Mouse (Mus musculus) erythroblast, embryonic 14.5 days (primary cell): ENCODE data around the gene Cnrip1.

Experiments
- GATA1 ChIP-seq: IDR thresholded peaks from 2 replicates; pipeline ENCODE4 v1.6.1; 2012; ENCODE audit warnings: low read length, inconsistent platforms, mixed read lengths
- TAL1 ChIP-seq: IDR thresholded peaks from 3 replicates; pipeline ENCODE4 v1.6.1; 2012; ENCODE audit warnings: low read length, inconsistent platforms, mixed read lengths

DNA sequence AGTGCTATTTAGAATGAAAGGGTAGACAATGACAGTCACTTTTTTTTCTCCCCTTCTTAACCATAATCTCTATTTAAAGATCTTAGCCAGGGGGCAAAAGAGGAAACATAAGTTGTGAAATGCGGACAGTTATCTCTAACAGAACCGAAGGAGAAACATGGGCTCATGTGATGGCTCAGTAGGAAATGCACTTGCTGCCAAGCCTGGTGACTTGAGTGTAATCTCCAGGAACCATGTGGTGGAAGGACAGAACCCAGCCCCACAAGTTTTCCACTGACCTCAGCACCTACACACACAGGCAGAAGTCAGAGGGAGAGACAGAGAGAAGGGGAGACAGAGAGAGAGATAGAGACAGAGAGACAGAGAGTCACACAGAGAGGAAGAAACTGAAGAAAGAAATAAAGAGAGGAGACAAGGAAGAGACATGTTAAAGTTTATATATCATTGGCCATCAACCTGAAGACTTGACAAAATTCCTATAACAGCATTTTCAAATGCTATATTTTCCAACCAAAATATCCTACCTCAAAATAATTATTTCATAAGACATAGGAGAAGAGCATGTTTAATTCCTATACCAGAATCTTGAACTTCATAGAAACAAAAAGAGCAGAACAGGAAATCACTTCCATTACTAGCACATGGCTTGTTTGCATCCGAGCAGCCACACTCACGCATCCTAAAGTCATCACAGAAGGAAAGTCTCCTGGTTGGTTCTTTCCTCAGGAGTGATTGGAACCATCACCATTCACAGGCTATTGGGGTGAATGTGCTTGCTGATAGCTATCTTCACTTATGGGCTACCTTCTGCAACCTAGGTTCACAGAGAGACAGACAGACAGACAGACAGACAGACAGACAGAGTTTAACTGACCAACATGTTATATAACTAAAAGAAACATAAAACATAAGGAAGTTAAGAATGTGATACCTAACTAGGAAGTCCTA lies 46.2 kb upstream of the Cnrip1 start:
- no peak for TF ChIP-seq TAL1
- TF ChIP-seq GATA1: no peak
